Mouse (Mus musculus): ENCODE measurements around the gene Nr2f6. TPM values are rescaled to one million over a fixed set of nuclear protein-coding genes. Genes with fewer than 3 reads are reported as not detected.

The Nr2f6 gene
- polyA plus RNA-seq, 1 experiment from 2014 or later, result 68.9 TPM

- H3K9ac ChIP-seq (ENCODE audit: low read length), result no peak overlapping the region
- H3K36me3 ChIP-seq (ENCODE audit: control insufficient read depth, insufficient read depth, low read length), result no peaks in the 10 kb centered on the region; the same call in 1 of the 2 replicates
- H3K27me3 ChIP-seq (ENCODE audit: control insufficient read depth, insufficient read depth, low read length), result no peaks in the 10 kb centered on the region
- H3K27ac ChIP-seq (replicated peaks; ENCODE audit: low read depth, low read length), result no peak overlapping the region
- H3K9me3 ChIP-seq (ENCODE audit: control insufficient read depth, low read length), result no peaks in the 10 kb centered on the region
- ATAC-seq (ENCODE audit: insufficient number of reproducible peaks, low FRiP score, low TSS enrichment, low read depth) (no peak), DNase-seq (ENCODE audit: low spot score) (no peak)
- H3K4me2 ChIP-seq (ENCODE audit: low read depth, severe bottlenecking), result no peak overlapping the region
- WGBS, result 55% methylated on average over 3 of the region's 3 CpGs
- peaks cover 17% of the 10 kb centered on the region for H3K4me1 ChIP-seq (ENCODE audit: control insufficient read depth, insufficient read depth, low read length)
- no peak overlapping the region for H3K4me3 ChIP-seq (ENCODE audit: low read depth, low read length)
Observed at GRCm38 (mm10) chr8:71383860-71384259, 2.1 kb upstream of the Nr2f6 start.

GRCm38 (mm10) chr8:71383396-71383795 lies 1.6 kb upstream of the Nr2f6 start:
- Histone ChIP-seq H3K4me3 (ENCODE audit: low read depth, low read length) (no peak overlapping the region), H3K4me2 (ENCODE audit: low read depth, severe bottlenecking) (no peak overlapping the region), H3K9me3 (ENCODE audit: control insufficient read depth, low read length) (no peaks in the 10 kb centered on the region), H3K9ac (ENCODE audit: low read length) (no peak overlapping the region; the same call in 1 of the 2 replicates), H3K36me3 (ENCODE audit: control insufficient read depth, insufficient read depth, low read length) (no peaks in the 10 kb centered on the region; the same call in 1 of the 2 replicates), H3K4me1 (ENCODE audit: control insufficient read depth, insufficient read depth, low read length) (peaks cover 17% of the 10 kb centered on the region), H3K27me3 (ENCODE audit: control insufficient read depth, insufficient read depth, low read length) (no peaks in the 10 kb centered on the region), H3K27ac (replicated peaks; ENCODE audit: low read depth, low read length) (peak overlapping the region; percentile 91; the same call in 1 of the 2 replicates)
- DNase-seq (ENCODE audit: low spot score) (no peak), ATAC-seq (ENCODE audit: insufficient number of reproducible peaks, low FRiP score, low TSS enrichment, low read depth) (no peak)
- 27% methylated on average over 12 of the region's 12 CpGs for WGBS

- H3K4me3 ChIP-seq (ENCODE audit: low read depth, low read length), result peak overlapping the region; percentile 92
- WGBS, result 1% methylated on average over 58 of the region's 80 CpGs
- H3K9ac ChIP-seq (ENCODE audit: low read length), result peak overlapping the region; percentile 90
- peak; percentile 87 for ATAC-seq (ENCODE audit: insufficient number of reproducible peaks, low FRiP score, low TSS enrichment, low read depth)
- H3K27ac ChIP-seq (replicated peaks; ENCODE audit: low read depth, low read length), result peak overlapping the region; percentile 91
- peaks cover 17% of the 10 kb centered on the region for H3K4me1 ChIP-seq (ENCODE audit: control insufficient read depth, insufficient read depth, low read length)
- DNase-seq (ENCODE audit: low spot score), result peak; percentile 91
- H3K27me3 ChIP-seq (ENCODE audit: control insufficient read depth, insufficient read depth, low read length), result no peaks in the 10 kb centered on the region
- no peaks in the 10 kb centered on the region for H3K9me3 ChIP-seq (ENCODE audit: control insufficient read depth, low read length)
- H3K36me3 ChIP-seq (ENCODE audit: control insufficient read depth, insufficient read depth, low read length), result peaks cover 4% of the 10 kb centered on the region; the same call in 1 of the 2 replicates
- H3K4me2 ChIP-seq (ENCODE audit: low read depth, severe bottlenecking), result peak overlapping the region; percentile 98
Observed at GRCm38 (mm10) chr8:71381971-71382961, 506 bp upstream of the Nr2f6 start.

GRCm38 (mm10) chr8:71380178-71381171 lies 1.3 kb downstream of the Nr2f6 start:
- peak; percentile 60 for DNase-seq (ENCODE audit: low spot score)
- Histone ChIP-seq H3K4me1 (ENCODE audit: control insufficient read depth, insufficient read depth, low read length) (peaks cover 35% of the 10 kb centered on the region), H3K9ac (ENCODE audit: low read length) (peak overlapping the region; percentile 90), H3K4me2 (ENCODE audit: low read depth, severe bottlenecking) (peak overlapping the region; percentile 98), H3K9me3 (ENCODE audit: control insufficient read depth, low read length) (no peaks in the 10 kb centered on the region), H3K36me3 (ENCODE audit: control insufficient read depth, insufficient read depth, low read length) (peaks cover 7% of the 10 kb centered on the region; the same call in 1 of the 2 replicates), H3K27ac (replicated peaks; ENCODE audit: low read depth, low read length) (0 out of 2 replicates have a peak overlapping the region, but pooled peaks have one; percentile 30), H3K27me3 (ENCODE audit: control insufficient read depth, insufficient read depth, low read length) (no peaks in the 10 kb centered on the region), H3K4me3 (ENCODE audit: low read depth, low read length) (peak overlapping the region; percentile 92)
- 2% methylated on average over 72 of the region's 72 CpGs for WGBS
- no peak for ATAC-seq (ENCODE audit: insufficient number of reproducible peaks, low FRiP score, low TSS enrichment, low read depth)

GRCm38 (mm10) chr8:71379512-71380075 lies 2.2 kb downstream of the Nr2f6 start:
- Histone ChIP-seq H3K36me3 (ENCODE audit: control insufficient read depth, insufficient read depth, low read length) (peaks cover 7% of the 10 kb centered on the region; the same call in 1 of the 2 replicates), H3K9ac (ENCODE audit: low read length) (peak overlapping the region; percentile 90), H3K4me3 (ENCODE audit: low read depth, low read length) (peak overlapping the region; percentile 92), H3K9me3 (ENCODE audit: control insufficient read depth, low read length) (no peaks in the 10 kb centered on the region), H3K4me2 (ENCODE audit: low read depth, severe bottlenecking) (peak overlapping the region; percentile 98), H3K27ac (replicated peaks; ENCODE audit: low read depth, low read length) (no peak overlapping the region), H3K27me3 (ENCODE audit: control insufficient read depth, insufficient read depth, low read length) (no peaks in the 10 kb centered on the region), H3K4me1 (ENCODE audit: control insufficient read depth, insufficient read depth, low read length) (peaks cover 36% of the 10 kb centered on the region)
- ATAC-seq (ENCODE audit: insufficient number of reproducible peaks, low FRiP score, low TSS enrichment, low read depth) (no peak), DNase-seq (ENCODE audit: low spot score) (no peak)
- 38% methylated on average over 3 of the region's 3 CpGs for whole genome bisulfite sequencing

- Histone ChIP-seq H3K27me3 (ENCODE audit: control insufficient read depth, insufficient read depth, low read length) (no peaks in the 10 kb centered on the region), H3K27ac (replicated peaks; ENCODE audit: low read depth, low read length) (no peak overlapping the region), H3K9ac (ENCODE audit: low read length) (no peak overlapping the region), H3K4me2 (ENCODE audit: low read depth, severe bottlenecking) (peak overlapping the region; percentile 98; the same call in 1 of the 2 replicates), H3K4me3 (ENCODE audit: low read depth, low read length) (no peak overlapping the region), H3K36me3 (ENCODE audit: control insufficient read depth, insufficient read depth, low read length) (peaks cover 9% of the 10 kb centered on the region; the same call in 1 of the 2 replicates), H3K9me3 (ENCODE audit: control insufficient read depth, low read length) (no peaks in the 10 kb centered on the region), H3K4me1 (ENCODE audit: control insufficient read depth, insufficient read depth, low read length) (peaks cover 36% of the 10 kb centered on the region)
- whole genome bisulfite sequencing, result 66% methylated on average over 4 of the region's 4 CpGs
- no peak for DNase-seq (ENCODE audit: low spot score)
- no peak for ATAC-seq (ENCODE audit: insufficient number of reproducible peaks, low FRiP score, low TSS enrichment, low read depth)
Observed at GRCm38 (mm10) chr8:71379008-71379407, 2.8 kb downstream of the Nr2f6 start.

- H3K9me3 ChIP-seq (ENCODE audit: control insufficient read depth, low read length), result no peaks in the 10 kb centered on the region
- WGBS, result 41% methylated on average over 8 of the region's 8 CpGs
- peaks cover 9% of the 10 kb centered on the region; the same call in 1 of the 2 replicates for H3K36me3 ChIP-seq (ENCODE audit: control insufficient read depth, insufficient read depth, low read length)
- DNase-seq (ENCODE audit: low spot score) (no peak), ATAC-seq (ENCODE audit: insufficient number of reproducible peaks, low FRiP score, low TSS enrichment, low read depth) (no peak)
- H3K27ac ChIP-seq (replicated peaks; ENCODE audit: low read depth, low read length), result no peak overlapping the region
- H3K4me3 ChIP-seq (ENCODE audit: low read depth, low read length), result peak overlapping the region; percentile 22
- H3K27me3 ChIP-seq (ENCODE audit: control insufficient read depth, insufficient read depth, low read length), result no peaks in the 10 kb centered on the region
- H3K4me1 ChIP-seq (ENCODE audit: control insufficient read depth, insufficient read depth, low read length), result peaks cover 33% of the 10 kb centered on the region
- peak overlapping the region; percentile 56 for H3K4me2 ChIP-seq (ENCODE audit: low read depth, severe bottlenecking)
- H3K9ac ChIP-seq (ENCODE audit: low read length), result peak overlapping the region; percentile 37; the same call in 1 of the 2 replicates
Observed at GRCm38 (mm10) chr8:71376423-71377030, 5.2 kb downstream of the Nr2f6 start.

All from limb, embryonic 11.5 days (tissue).